Mouse (Mus musculus) layer of hippocampus, adult 9-10 months (tissue): Measurements from ENCODE around the gene Cacna1a.
"Not testable (repeated sequence)": the region's sequence is repeated elsewhere in the genome, so short reads cannot be mapped to it uniquely, and the experiment has no call there.

Experiments used
- DNase-seq: peaks from one replicate; pipeline ENCODE4 v3.0.0; 2022; ENCODE audit warnings: low spot score

Gene Cacna1a

GRCm38 (mm10) chr8:84660819-84661457, 272.7 kb downstream of the Cacna1a start:
- no peak for DNase-seq

GRCm38 (mm10) chr8:84661458-84661871, 273.2 kb downstream of the Cacna1a start:
- no peak for DNase-seq

- no peak for DNase-seq
Measured at GRCm38 (mm10) chr8:84661961-84662571, 273.8 kb downstream of the Cacna1a start.

- peak; percentile 91 for DNase-seq
Measured at GRCm38 (mm10) chr8:84662581-84663065, 274.4 kb downstream of the Cacna1a start, which contains the start of gene Ier2. TSS of gene Ier2 (minus strand) at chr8:84662852.

GRCm38 (mm10) chr8:84663483-84664327, 275.5 kb downstream of the Cacna1a start:
- DNase-seq: peak; percentile 95

- DNase-seq: peak; percentile 60
Measured at GRCm38 (mm10) chr8:84664566-84665384, 276.5 kb downstream of the Cacna1a start.

GRCm38 (mm10) chr8:84665385-84665893, 277.2 kb downstream of the Cacna1a start:
- DNase-seq: no peak

- no peak for DNase-seq
Measured at GRCm38 (mm10) chr8:84668081-84668480, 279.8 kb downstream of the Cacna1a start.

- no peak for DNase-seq
Measured at GRCm38 (mm10) chr8:84668731-84669485, 280.7 kb downstream of the Cacna1a start.

- not testable (repeated sequence) for DNase-seq
Measured at GRCm38 (mm10) chr8:84670295-84671006, 282.2 kb downstream of the Cacna1a start.

- DNase-seq: no peak
Measured at GRCm38 (mm10) chr8:84677305-84677704, 289.1 kb downstream of the Cacna1a start.

GRCm38 (mm10) chr8:84681476-84681875, 293.2 kb downstream of the Cacna1a start:
- no peak for DNase-seq

- no peak for DNase-seq
Measured at GRCm38 (mm10) chr8:84682257-84682656, 294.0 kb downstream of the Cacna1a start.

- no peak for DNase-seq
Measured at GRCm38 (mm10) chr8:84684537-84684936, 296.3 kb downstream of the Cacna1a start.

- DNase-seq: no peak
Measured at GRCm38 (mm10) chr8:84686191-84687002, 298.2 kb downstream of the Cacna1a start, which contains the start of gene Trmt1. TSS of gene Trmt1 (plus strand) at chr8:84686307.

GRCm38 (mm10) chr8:84687003-84687704, 298.9 kb downstream of the Cacna1a start:
- no peak for DNase-seq

GRCm38 (mm10) chr8:84687705-84688100, 299.5 kb downstream of the Cacna1a start, which contains the start of gene Nacc1:
TSS of gene Nacc1 (minus strand) at chr8:84687862.
- DNase-seq: no peak
